Mouse (Mus musculus) brain, embryonic 14.5 days (tissue): ENCODE results near the gene Ankle2.

Experiments used
- CTCF ChIP-seq: fragments of 200-500 bp; IDR thresholded peaks from 2 replicates; pipeline ENCODE4 v1.5.1; 2012; ENCODE audit warnings: inconsistent platforms, mild to moderate bottlenecking, moderate library complexity, borderline replicate concordance; ENCODE audit not compliant: insufficient read depth, insufficient read length; ENCODE audit errors: extremely low read depth
- POLR2A ChIP-seq: fragments of 200-500 bp; IDR thresholded peaks from 2 replicates; pipeline ENCODE4 v1.6.1; 2012; ENCODE audit warnings: mild to moderate bottlenecking, inconsistent platforms, borderline replicate concordance; ENCODE audit not compliant: poor library complexity, insufficient read depth, insufficient read length, severe bottlenecking; ENCODE audit errors: extremely low read depth

GRCm38 (mm10) chr5:110274147-110274546 is 43.3 kb downstream of the Ankle2 start:
- TF ChIP-seq CTCF (no peak), POLR2A (no peak)
